Mouse (Mus musculus): ENCODE results near the gene Asl. TPM values are rescaled to one million over a fixed set of nuclear protein-coding genes. Genes with fewer than 3 reads are reported as not detected.

Gene Asl
- polyA plus RNA-seq, 1 experiment from 2014 or later = 19.3 TPM

GRCm38 (mm10) chr5:129971491-129971890 is 57.6 kb downstream of the Asl start:
- no peak overlapping the region for H3K4me3 ChIP-seq (ENCODE audit: control insufficient read depth in 1 of 2, insufficient read depth in 1 of 2, low read depth in 1 of 2, low read length in 2 of 2)
- H3K27me3 ChIP-seq (ENCODE audit: control insufficient read depth, insufficient read depth, low read length) = no peaks in the 10 kb centered on the region
- H3K4me1 ChIP-seq (ENCODE audit: control insufficient read depth in 2 of 2, insufficient read depth in 2 of 2, low read length in 2 of 2) = no peaks in the 10 kb centered on the region
- no peak for ATAC-seq (ENCODE audit: insufficient number of reproducible peaks, insufficient read depth, low FRiP score, low read depth)
- no peak overlapping the region for H3K4me2 ChIP-seq (ENCODE audit: low read length)
- H3K9ac ChIP-seq (ENCODE audit: low read length) = no peak overlapping the region
- no peaks in the 10 kb centered on the region for H3K9me3 ChIP-seq (ENCODE audit: control insufficient read depth, low read length)
- peaks cover 11% of the 10 kb centered on the region for H3K36me3 ChIP-seq (ENCODE audit: control insufficient read depth, insufficient read depth, low read length)
- no peak overlapping the region for H3K27ac ChIP-seq (replicated peaks in 1 of 2; ENCODE audit: control insufficient read depth in 1 of 2, insufficient read depth in 1 of 2, low read depth in 2 of 2, low read length in 2 of 2)
- WGBS = 85% methylated on average over 4 of the region's 4 CpGs

DNA sequence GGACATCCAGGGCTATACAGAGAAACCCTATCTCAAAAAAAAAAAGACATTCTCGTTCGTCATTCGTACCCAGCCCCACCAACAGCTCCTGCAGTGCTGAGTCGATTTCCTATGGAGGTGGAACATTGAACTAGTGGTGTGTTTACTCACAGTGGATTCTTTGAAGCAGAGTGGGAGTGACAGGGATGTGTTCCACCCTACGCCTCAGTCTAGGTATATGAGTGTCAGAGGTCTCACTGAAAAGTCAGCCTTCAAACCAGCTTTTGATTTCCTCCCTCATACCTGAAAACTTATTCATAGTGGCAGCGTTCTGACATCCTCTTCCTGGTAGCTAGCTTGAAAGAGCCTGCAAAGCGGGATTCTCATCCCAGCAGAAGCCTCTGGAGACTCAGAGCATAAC is 60.6 kb downstream of the Asl start:
- H3K9ac ChIP-seq (ENCODE audit: low read length) = no peak overlapping the region
- 83% methylated on average over 7 of the region's 7 CpGs for WGBS
- no peak overlapping the region for H3K4me3 ChIP-seq (ENCODE audit: control insufficient read depth in 1 of 2, insufficient read depth in 1 of 2, low read depth in 1 of 2, low read length in 2 of 2)
- H3K4me1 ChIP-seq (ENCODE audit: control insufficient read depth in 2 of 2, insufficient read depth in 2 of 2, low read length in 2 of 2) = no peaks in the 10 kb centered on the region
- no peak for ATAC-seq (ENCODE audit: insufficient number of reproducible peaks, insufficient read depth, low FRiP score, low read depth)
- H3K27ac ChIP-seq (replicated peaks in 1 of 2; ENCODE audit: control insufficient read depth in 1 of 2, insufficient read depth in 1 of 2, low read depth in 2 of 2, low read length in 2 of 2) = no peak overlapping the region
- H3K36me3 ChIP-seq (ENCODE audit: control insufficient read depth, insufficient read depth, low read length) = no peaks in the 10 kb centered on the region; the same call in 1 of the 2 replicates
- no peaks in the 10 kb centered on the region for H3K9me3 ChIP-seq (ENCODE audit: control insufficient read depth, low read length)
- H3K4me2 ChIP-seq (ENCODE audit: low read length) = no peak overlapping the region
- no peaks in the 10 kb centered on the region for H3K27me3 ChIP-seq (ENCODE audit: control insufficient read depth, insufficient read depth, low read length)

DNA sequence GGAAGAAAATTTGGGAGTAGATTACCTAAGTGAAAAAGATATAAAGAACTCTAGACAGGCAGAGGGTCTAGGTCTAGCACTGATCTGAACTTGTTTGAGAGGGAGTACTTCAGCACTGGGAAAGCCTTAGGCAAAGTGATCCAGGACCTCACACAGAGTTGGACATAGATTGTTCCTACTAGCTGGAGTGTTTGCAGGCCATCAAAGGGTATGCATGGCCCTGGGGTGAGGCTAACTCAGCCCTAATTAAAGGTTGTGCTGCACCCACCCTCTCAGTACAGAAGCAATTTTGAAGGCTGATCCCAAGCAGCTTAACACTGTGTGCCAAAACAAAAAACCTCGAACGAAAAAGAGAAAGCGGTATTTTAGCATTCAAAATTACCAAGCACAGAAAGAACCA is 62.6 kb downstream of the Asl start:
- Histone ChIP-seq H3K9me3 (ENCODE audit: control insufficient read depth, low read length) (no peaks in the 10 kb centered on the region), H3K4me3 (ENCODE audit: control insufficient read depth in 1 of 2, insufficient read depth in 1 of 2, low read depth in 1 of 2, low read length in 2 of 2) (no peak overlapping the region), H3K4me2 (ENCODE audit: low read length) (no peak overlapping the region), H3K36me3 (ENCODE audit: control insufficient read depth, insufficient read depth, low read length) (no peaks in the 10 kb centered on the region; the same call in 1 of the 2 replicates), H3K27ac (replicated peaks in 1 of 2; ENCODE audit: control insufficient read depth in 1 of 2, insufficient read depth in 1 of 2, low read depth in 2 of 2, low read length in 2 of 2) (no peak overlapping the region), H3K9ac (ENCODE audit: low read length) (no peak overlapping the region), H3K27me3 (ENCODE audit: control insufficient read depth, insufficient read depth, low read length) (no peaks in the 10 kb centered on the region), H3K4me1 (ENCODE audit: control insufficient read depth in 2 of 2, insufficient read depth in 2 of 2, low read length in 2 of 2) (no peaks in the 10 kb centered on the region)
- no peak for ATAC-seq (ENCODE audit: insufficient number of reproducible peaks, insufficient read depth, low FRiP score, low read depth)
- 93% methylated on average over 3 of the region's 3 CpGs for WGBS

GRCm38 (mm10) chr5:129963224-129963623 is 65.8 kb downstream of the Asl start:
- no peak overlapping the region for H3K27ac ChIP-seq (replicated peaks in 1 of 2; ENCODE audit: control insufficient read depth in 1 of 2, insufficient read depth in 1 of 2, low read depth in 2 of 2, low read length in 2 of 2)
- WGBS = 57% methylated on average over 4 of the region's 4 CpGs
- ATAC-seq (ENCODE audit: insufficient number of reproducible peaks, insufficient read depth, low FRiP score, low read depth) = no peak
- no peaks in the 10 kb centered on the region for H3K4me1 ChIP-seq (ENCODE audit: control insufficient read depth in 2 of 2, insufficient read depth in 2 of 2, low read length in 2 of 2)
- H3K27me3 ChIP-seq (ENCODE audit: control insufficient read depth, insufficient read depth, low read length) = no peaks in the 10 kb centered on the region
- H3K9ac ChIP-seq (ENCODE audit: low read length) = no peak overlapping the region
- H3K9me3 ChIP-seq (ENCODE audit: control insufficient read depth, low read length) = no peaks in the 10 kb centered on the region
- H3K4me3 ChIP-seq (ENCODE audit: control insufficient read depth in 1 of 2, insufficient read depth in 1 of 2, low read depth in 1 of 2, low read length in 2 of 2) = no peak overlapping the region
- no peak overlapping the region for H3K4me2 ChIP-seq (ENCODE audit: low read length)
- H3K36me3 ChIP-seq (ENCODE audit: control insufficient read depth, insufficient read depth, low read length) = no peaks in the 10 kb centered on the region

Other genes starting within 250 kb of the Asl start
- gene Psph, start 241.8 kb downstream of the Asl start, polyA plus RNA-seq (2014; fragmentation: Nextera tagmentation; extraction: Ambion mirVana) = 28.8 and 29.7 TPM in 2 replicates
- 26.2 and 26.8 TPM in 2 replicates for gene Sumf2, start 182.3 kb downstream of the Asl start, polyA plus RNA-seq (2014; fragmentation: Nextera tagmentation; extraction: Ambion mirVana)
- gene Chchd2, start 141.8 kb downstream of the Asl start, polyA plus RNA-seq (2014; fragmentation: Nextera tagmentation; extraction: Ambion mirVana) = 1,002 and 1,067 TPM in 2 replicates
- 3.2 and 3.4 TPM in 2 replicates for gene Zbed5, start 133.5 kb downstream of the Asl start, polyA plus RNA-seq (2014; fragmentation: Nextera tagmentation; extraction: Ambion mirVana)
- gene Phkg1, start 130.7 kb downstream of the Asl start, polyA plus RNA-seq (2014; fragmentation: Nextera tagmentation; extraction: Ambion mirVana) = 1.00 and 2.4 TPM in 2 replicates
- 2.9 and 3.8 TPM in 2 replicates for gene Nupr1l, start 120.7 kb downstream of the Asl start, polyA plus RNA-seq (2014; fragmentation: Nextera tagmentation; extraction: Ambion mirVana)
- gene Vkorc1l1, start 87.3 kb downstream of the Asl start, polyA plus RNA-seq (2014; fragmentation: Nextera tagmentation; extraction: Ambion mirVana) = 13.1 and 14.5 TPM in 2 replicates
- gene Gusb, start 26.2 kb downstream of the Asl start, polyA plus RNA-seq (2014; fragmentation: Nextera tagmentation; extraction: Ambion mirVana) = 49.2 and 54.2 TPM in 2 replicates
- 15.1 and 16.3 TPM in 2 replicates for gene Crcp, start within 50 bp of the Asl start, polyA plus RNA-seq (2014; fragmentation: Nextera tagmentation; extraction: Ambion mirVana)
- 23.0 and 24.5 TPM in 2 replicates for gene Tpst1, start 44.1 kb upstream of the Asl start, polyA plus RNA-seq (2014; fragmentation: Nextera tagmentation; extraction: Ambion mirVana)
- 4.8 TPM in 2 replicates for gene Kctd7, start 115.6 kb upstream of the Asl start, polyA plus RNA-seq (2014; fragmentation: Nextera tagmentation; extraction: Ambion mirVana)
- 16.5 and 17.9 TPM in 2 replicates for gene Rabgef1, start 142.6 kb upstream of the Asl start, polyA plus RNA-seq (2014; fragmentation: Nextera tagmentation; extraction: Ambion mirVana)
- gene Tmem248, start 187.8 kb upstream of the Asl start, polyA plus RNA-seq (2014; fragmentation: Nextera tagmentation; extraction: Ambion mirVana) = 30.7 and 31.0 TPM in 2 replicates
- gene Sbds, start 226.3 kb upstream of the Asl start, polyA plus RNA-seq (2014; fragmentation: Nextera tagmentation; extraction: Ambion mirVana) = 48.2 and 52.4 TPM in 2 replicates
- 16.5 and 17.3 TPM in 2 replicates for gene Tyw1, start 226.4 kb upstream of the Asl start, polyA plus RNA-seq (2014; fragmentation: Nextera tagmentation; extraction: Ambion mirVana)

Measured in heart, embryonic 14.5 days (tissue).